Mouse (Mus musculus) olfactory bulb, adult 2 months (tissue): ENCODE data around the gene Prkcb.

ENCODE experiments used
- CTCF ChIP-seq: fragments of 200-500 bp; IDR thresholded peaks from 2 replicates; pipeline ENCODE4 v1.5.1; 2012; ENCODE audit warnings: low read depth, mild to moderate bottlenecking, low read length, moderate library complexity; ENCODE audit not compliant: insufficient read depth
- POLR2A ChIP-seq: fragments of 200-500 bp; IDR thresholded peaks from 2 replicates; pipeline ENCODE4 v1.6.1; 2012; ENCODE audit warnings: mild to moderate bottlenecking, low read depth, low read length, moderate library complexity; ENCODE audit not compliant: insufficient read depth

DNA sequence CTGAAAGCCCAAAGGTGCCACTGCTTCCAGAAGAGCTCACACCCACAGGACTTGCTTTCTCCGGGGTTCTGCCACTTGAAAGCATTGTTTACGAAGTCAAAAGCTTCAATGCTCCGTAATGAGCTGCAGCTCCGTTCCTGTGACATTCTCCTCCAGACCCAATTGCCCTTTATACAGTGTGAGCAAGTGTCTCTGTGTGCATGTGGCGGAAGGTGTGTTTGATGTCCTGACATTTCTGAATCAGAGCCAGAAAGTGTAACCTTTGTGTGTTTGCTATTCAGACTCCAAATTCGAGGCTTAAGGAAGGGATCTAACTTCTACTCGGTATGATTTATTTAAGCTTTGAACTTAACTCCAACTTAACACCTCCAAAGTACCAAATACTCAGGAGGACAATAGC, 321.6 kb downstream of the Prkcb start:
- TF ChIP-seq CTCF (no peak), POLR2A (no peak)
